Mouse (Mus musculus) limb, embryonic 12.5 days (tissue): ENCODE measurements around the gene Rhbdf1. TPM values are rescaled to one million over a fixed set of nuclear protein-coding genes. Genes with fewer than 3 reads are reported as not detected.

Experiments used
- ATAC-seq: fragments of 200-750 bp; cut with Nextera tagmentation; 2 replicates; pipeline ENCODE4 v1.8.0; 2017; ENCODE audit warnings: low read depth, moderate TSS enrichment; ENCODE audit not compliant: insufficient number of reproducible peaks, insufficient read depth, low FRiP score, low TSS enrichment
- H3K27ac ChIP-seq: fragments of 300-500 bp; sonication (generic); 2 replicates; pipeline ENCODE4 v1.5.1; 2016; ENCODE audit warnings: mild to moderate bottlenecking, moderate library complexity
- H3K27me3 ChIP-seq: fragments of 300-500 bp; sonication (generic); 2 replicates; pipeline ENCODE4 v1.6.1; 2016; ENCODE audit warnings: mild to moderate bottlenecking, moderate library complexity
- H3K36me3 ChIP-seq: fragments of 300-500 bp; sonication (generic); 2 replicates; pipeline ENCODE4 v1.6.1; 2016; ENCODE audit warnings: mild to moderate bottlenecking, moderate library complexity
- H3K4me1 ChIP-seq: fragments of 300-500 bp; sonication (generic); replicated peaks from 2 replicates; pipeline ENCODE4 v1.6.1; 2016
- H3K4me2 ChIP-seq: fragments of 300-500 bp; sonication (generic); 2 replicates; pipeline ENCODE4 v1.6.1; 2016; ENCODE audit warnings: mild to moderate bottlenecking, moderate library complexity
- H3K4me3 ChIP-seq: fragments of 300-500 bp; sonication (generic); replicated peaks from 2 replicates; pipeline ENCODE4 v1.5.1; 2016; ENCODE audit warnings: mild to moderate bottlenecking
- H3K9ac ChIP-seq: fragments of 300-500 bp; sonication (generic); replicated peaks from 2 replicates; pipeline ENCODE4 v1.6.1; 2016; ENCODE audit warnings: mild to moderate bottlenecking, moderate library complexity
- H3K9me3 ChIP-seq: fragments of 300-500 bp; sonication (generic); 2 replicates; pipeline ENCODE4 v1.6.1; 2016; ENCODE audit warnings: mild to moderate bottlenecking, moderate library complexity
- WGBS: fragments of 180-500 bp; shearing (Covaris S2); methylation state at CpG from one replicate; pipeline ENCODE4 v1.1.7; 2016; 5-methylcytosine and 5-hydroxymethylcytosine counted together
- polyA plus RNA-seq: library from polyadenylated mRNA; unstranded; fragments of >200 nt; fragmentation: Nextera tagmentation; extraction: Ambion mirVana; gene quantifications from 2 replicates; pipeline ENCODE4 v1.2.1, GENCODE M21; 2016

Rhbdf1 gene
- polyA plus RNA-seq, 1 experiment from 2014 or later, result 39.8 TPM

DNA sequence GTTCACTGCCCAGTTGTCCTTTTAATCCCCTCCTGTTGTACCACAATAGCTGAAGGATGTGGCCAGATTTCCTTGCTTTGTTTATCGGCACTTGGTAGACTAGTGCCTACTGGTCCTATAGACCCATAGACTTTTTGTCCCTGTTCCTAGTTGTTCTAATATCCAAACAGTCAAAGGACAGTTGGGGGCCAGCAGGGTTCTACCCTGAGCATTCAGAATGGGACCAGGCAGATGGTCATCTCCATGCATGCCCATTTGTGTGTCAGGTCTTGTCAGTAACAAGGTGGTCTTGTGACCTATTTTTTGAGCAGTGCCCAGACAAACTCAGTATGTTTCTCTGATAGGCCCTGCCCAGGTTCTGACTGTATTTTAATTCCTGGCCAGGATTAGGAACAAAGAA, 4.9 kb upstream of the Rhbdf1 start:
- peak overlapping the region; percentile 65 for H3K4me3 ChIP-seq
- H3K27ac ChIP-seq, result peak overlapping the region; percentile 90; the same call in 1 of the 2 replicates
- whole genome bisulfite sequencing, result 53% methylated on average over 1 of the region's 1 CpGs
- peak overlapping the region; percentile 74 for H3K4me2 ChIP-seq
- H3K9ac ChIP-seq, result peak overlapping the region; percentile 80
- peaks cover 9% of the 10 kb centered on the region for H3K27me3 ChIP-seq
- H3K4me1 ChIP-seq, result peaks cover 41% of the 10 kb centered on the region
- H3K9me3 ChIP-seq, result no peaks in the 10 kb centered on the region
- no peak for ATAC-seq
- H3K36me3 ChIP-seq, result peaks cover 41% of the 10 kb centered on the region

- Histone ChIP-seq H3K4me1 (peaks cover 43% of the 10 kb centered on the region), H3K4me2 (peak within 1 kb of the TSS; percentile 74), H3K9me3 (no peaks in the 10 kb centered on the region), H3K27ac (peak within 1 kb of the TSS; percentile 90), H3K4me3 (peak within 1 kb of the TSS; percentile 65), H3K9ac (peak within 1 kb of the TSS; percentile 80), H3K36me3 (peaks cover 33% of the 10 kb centered on the region), H3K27me3 (peaks cover 9% of the 10 kb centered on the region)
- WGBS, result 3% methylated on average over 47 of the region's 47 CpGs
- ATAC-seq, result peak; percentile 45
These were observed 4.2 kb upstream of the Rhbdf1 start, which contains the start of gene Mpg for GRCm38 (mm10) chr11:32226124-32226871. TSS of gene Mpg (plus strand) at chr11:32226505.

GRCm38 (mm10) chr11:32225222-32226104, 3.4 kb upstream of the Rhbdf1 start:
- Histone ChIP-seq H3K9me3 (no peaks in the 10 kb centered on the region), H3K9ac (no peak overlapping the region; the same call in 1 of the 2 replicates), H3K4me2 (peak overlapping the region; percentile 74), H3K27ac (peak overlapping the region; percentile 90), H3K4me1 (peaks cover 52% of the 10 kb centered on the region), H3K27me3 (peaks cover 9% of the 10 kb centered on the region), H3K4me3 (no peak overlapping the region), H3K36me3 (peaks cover 25% of the 10 kb centered on the region)
- 42% methylated on average over 7 of the region's 7 CpGs for WGBS
- ATAC-seq, result no peak

GRCm38 (mm10) chr11:32224468-32225139, 2.5 kb upstream of the Rhbdf1 start:
- Histone ChIP-seq H3K4me2 (peak overlapping the region; percentile 29), H3K4me3 (no peak overlapping the region), H3K9me3 (no peaks in the 10 kb centered on the region), H3K27ac (peak overlapping the region; percentile 90), H3K27me3 (peaks cover 9% of the 10 kb centered on the region), H3K4me1 (peaks cover 59% of the 10 kb centered on the region), H3K36me3 (peaks cover 17% of the 10 kb centered on the region), H3K9ac (peak overlapping the region; percentile 2; the same call in 1 of the 2 replicates)
- peak; percentile 20; the same call in 1 of the 2 replicates for ATAC-seq
- 20% methylated on average over 4 of the region's 4 CpGs for WGBS

- Histone ChIP-seq H3K4me1 (peaks cover 69% of the 10 kb centered on the region), H3K27ac (no peak overlapping the region), H3K27me3 (peaks cover 9% of the 10 kb centered on the region), H3K36me3 (peaks cover 5% of the 10 kb centered on the region; the same call in 1 of the 2 replicates), H3K4me2 (peak overlapping the region; percentile 89; the same call in 1 of the 2 replicates), H3K9me3 (no peaks in the 10 kb centered on the region), H3K9ac (no peak overlapping the region), H3K4me3 (no peak overlapping the region)
- 70% methylated on average over 4 of the region's 4 CpGs for WGBS
- ATAC-seq, result no peak
These were observed 1.3 kb upstream of the Rhbdf1 start for GRCm38 (mm10) chr11:32223297-32223967.

DNA sequence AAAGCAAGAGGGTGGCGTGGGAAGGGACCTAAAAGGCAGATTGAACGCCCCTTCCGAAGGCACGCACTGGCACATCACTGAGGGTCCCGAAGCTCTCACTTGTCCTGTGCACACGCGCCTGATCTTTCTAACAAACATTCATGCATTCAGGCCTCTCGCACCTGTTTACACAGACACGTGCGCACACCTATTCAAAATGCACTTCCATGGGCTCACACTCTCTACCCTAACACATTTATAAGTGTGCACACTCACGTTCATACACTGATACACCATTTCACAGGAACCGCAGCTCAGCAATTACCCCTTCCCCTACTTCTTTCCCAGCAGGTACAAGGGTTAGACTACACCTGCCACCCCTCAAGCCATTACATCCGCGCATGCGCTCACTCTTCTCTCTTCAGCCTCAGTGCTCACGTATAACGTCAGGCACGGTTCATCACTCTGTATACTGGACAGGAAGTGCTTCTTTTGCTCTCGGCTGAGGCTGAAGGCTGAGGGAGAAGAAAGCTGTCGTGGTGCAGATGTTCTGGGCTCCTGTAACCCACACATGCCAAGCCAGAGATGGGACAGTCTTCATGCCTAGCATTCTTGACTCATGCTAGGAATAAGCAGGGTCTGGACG, 582 bp upstream of the Rhbdf1 start:
- no peaks in the 10 kb centered on the region for H3K9me3 ChIP-seq
- H3K4me3 ChIP-seq, result peak overlapping the region; percentile 87
- no peak for ATAC-seq
- peaks cover 70% of the 10 kb centered on the region for H3K4me1 ChIP-seq
- peaks cover 9% of the 10 kb centered on the region for H3K27me3 ChIP-seq
- WGBS, result 6% methylated on average over 21 of the region's 21 CpGs
- peak overlapping the region; percentile 93 for H3K9ac ChIP-seq
- H3K4me2 ChIP-seq, result peak overlapping the region; percentile 89
- peak overlapping the region; percentile 91 for H3K27ac ChIP-seq
- 0 out of 2 replicates have a peak, but pooled peaks cover under 1% of the 10 kb centered on the region for H3K36me3 ChIP-seq

DNA sequence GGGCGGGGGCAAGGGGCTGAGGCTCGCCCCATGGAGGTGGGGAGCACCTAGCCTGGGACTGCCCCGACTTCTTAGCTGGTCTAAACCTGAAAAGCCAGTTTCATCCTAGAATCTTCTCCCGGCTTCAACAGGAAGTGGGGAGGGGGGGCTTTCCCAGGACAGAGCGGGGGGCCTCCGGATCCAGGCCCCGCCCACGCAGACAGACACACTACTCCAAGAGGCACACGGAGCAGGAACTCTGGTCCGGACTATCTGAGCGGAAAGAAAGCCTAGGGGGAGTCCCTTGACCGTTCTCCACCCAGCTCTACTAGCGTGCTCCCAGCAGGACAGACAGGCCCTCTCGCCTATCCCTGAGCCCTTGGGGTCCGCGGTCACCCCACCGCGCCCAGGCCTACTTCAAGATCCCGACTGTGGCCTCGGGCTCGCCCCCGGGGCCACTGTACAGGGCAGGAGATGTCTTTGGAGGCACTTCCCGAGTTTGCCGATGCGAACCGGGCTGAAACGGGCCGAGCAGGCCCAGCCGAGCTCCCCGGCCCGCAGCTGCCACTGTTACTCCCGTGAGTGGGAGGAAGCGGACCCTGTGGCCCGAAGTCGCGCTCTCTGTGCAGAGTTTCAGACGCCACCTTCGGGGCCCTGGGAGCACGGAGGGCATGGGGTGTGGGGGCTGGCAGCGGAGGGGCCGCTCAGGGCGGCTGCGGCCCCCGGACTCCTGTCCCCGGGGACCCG, 712 bp downstream of the Rhbdf1 start:
- H3K27me3 ChIP-seq, result peaks cover 9% of the 10 kb centered on the region
- H3K27ac ChIP-seq, result peak overlapping the region; percentile 91
- WGBS, result under 1% methylated on average over 46 of the region's 46 CpGs
- H3K9me3 ChIP-seq, result no peaks in the 10 kb centered on the region
- peak overlapping the region; percentile 89 for H3K4me2 ChIP-seq
- ATAC-seq, result peak; percentile 24
- H3K9ac ChIP-seq, result peak overlapping the region; percentile 93
- H3K4me1 ChIP-seq, result peaks cover 64% of the 10 kb centered on the region
- peaks cover 5% of the 10 kb centered on the region; the same call in 1 of the 2 replicates for H3K36me3 ChIP-seq
- peak overlapping the region; percentile 87 for H3K4me3 ChIP-seq

DNA sequence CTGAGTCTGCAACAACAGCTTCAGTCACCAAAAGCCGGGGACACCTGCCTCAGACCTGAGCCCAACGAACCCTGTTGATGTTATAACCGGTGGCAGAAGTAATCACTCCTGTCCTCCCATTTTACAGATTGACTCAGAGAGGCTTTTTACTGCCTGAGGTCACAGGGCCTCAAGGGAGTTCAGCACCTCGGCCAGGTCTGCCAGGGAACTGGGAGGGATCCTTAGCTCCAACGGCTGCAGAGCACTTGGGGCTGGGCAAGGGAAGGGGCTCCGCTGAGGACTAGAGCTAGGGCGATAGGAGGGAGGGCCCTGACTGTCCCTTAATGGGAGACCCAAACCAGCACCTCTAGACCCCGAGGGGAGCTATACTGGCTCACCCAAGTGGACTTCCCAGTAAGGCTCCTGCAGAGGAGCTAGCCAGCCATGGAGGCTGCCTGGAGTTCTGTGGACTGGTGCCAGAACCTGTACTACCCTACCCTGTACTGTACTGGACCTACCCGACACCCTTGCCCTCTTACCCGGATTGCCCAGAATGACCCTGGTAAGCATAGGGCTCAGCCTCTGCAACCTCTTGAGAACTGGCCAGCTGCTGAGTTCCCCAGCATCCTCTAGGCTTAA, 1.4 kb downstream of the Rhbdf1 start:
- Histone ChIP-seq H3K4me3 (peak overlapping the region; percentile 87), H3K27ac (peak overlapping the region; percentile 91), H3K36me3 (peaks cover 11% of the 10 kb centered on the region), H3K4me1 (peaks cover 58% of the 10 kb centered on the region), H3K4me2 (peak overlapping the region; percentile 89), H3K9ac (peak overlapping the region; percentile 93), H3K9me3 (no peaks in the 10 kb centered on the region), H3K27me3 (peaks cover 9% of the 10 kb centered on the region)
- peak; percentile 39 for ATAC-seq
- 28% methylated on average over 10 of the region's 10 CpGs for WGBS

- WGBS, result 90% methylated on average over 10 of the region's 10 CpGs
- Histone ChIP-seq H3K4me3 (no peak overlapping the region), H3K36me3 (peaks cover 26% of the 10 kb centered on the region), H3K27ac (no peak overlapping the region), H3K4me1 (peaks cover 44% of the 10 kb centered on the region), H3K9ac (no peak overlapping the region), H3K4me2 (no peak overlapping the region), H3K27me3 (peaks cover 9% of the 10 kb centered on the region), H3K9me3 (no peaks in the 10 kb centered on the region)
- ATAC-seq, result no peak
These were observed 2.8 kb downstream of the Rhbdf1 start for GRCm38 (mm10) chr11:32219287-32219686.
